Mouse (Mus musculus) forebrain, embryonic 14.5 days (tissue): ENCODE results near the gene Ttc30b. TPM values are rescaled to one million over a fixed set of nuclear protein-coding genes. Genes with fewer than 3 reads are reported as not detected.
"Not testable (repeated sequence)": the region's sequence is repeated elsewhere in the genome, so short reads cannot be mapped to it uniquely, and the experiment has no call there.

ENCODE experiments used
- ATAC-seq: fragments of 200-750 bp; cut with Nextera tagmentation; 2 replicates; pipeline ENCODE4 v1.8.0; 2017; ENCODE audit warnings: mild to moderate bottlenecking, moderate library complexity
- DNase-seq: peaks from one replicate; pipeline ENCODE4 v3.0.0-alpha.2; 2015; ENCODE audit warnings: low spot score
- H3K27ac ChIP-seq: fragments of 300-500 bp; sonication (generic); 2 replicates; pipeline ENCODE4 v1.5.1; 2014; ENCODE audit warnings: low read depth, mild to moderate bottlenecking, control low read depth, low read length, moderate library complexity
- H3K27me3 ChIP-seq: fragments of 300-500 bp; sonication (generic); replicated peaks from 2 replicates; pipeline ENCODE4 v1.6.1; 2014; ENCODE audit warnings: low read length, control low read depth, mixed read lengths; ENCODE audit not compliant: control insufficient read depth, insufficient read depth
- H3K36me3 ChIP-seq: fragments of 300-500 bp; sonication (generic); 2 replicates; pipeline ENCODE4 v1.6.1; 2014; ENCODE audit warnings: low read length, control low read depth; ENCODE audit not compliant: control insufficient read depth, insufficient read depth
- H3K4me1 ChIP-seq: fragments of 300-500 bp; sonication (generic); 2 replicates; pipeline ENCODE4 v1.6.1; 2014; ENCODE audit warnings: antibody characterized with exemption, low read length, control low read depth; ENCODE audit not compliant: control insufficient read depth, insufficient read depth
- H3K4me2 ChIP-seq: fragments of 300-500 bp; sonication (generic); 2 replicates; pipeline ENCODE4 v1.6.1; 2014; ENCODE audit warnings: mild to moderate bottlenecking, control low read depth, low read length
- H3K4me3 ChIP-seq: fragments of 300-500 bp; sonication (generic); 2 replicates; pipeline ENCODE4 v1.5.1; 2014; ENCODE audit warnings: low read depth, low read length, control low read depth
- H3K9ac ChIP-seq: fragments of 300-500 bp; sonication (generic); 2 replicates; pipeline ENCODE4 v1.6.1; 2014; ENCODE audit warnings: mild to moderate bottlenecking, low read length, control low read depth, moderate library complexity
- H3K9me3 ChIP-seq: fragments of 300-500 bp; sonication (generic); replicated peaks from 2 replicates; pipeline ENCODE4 v1.6.1; 2016; ENCODE audit warnings: low read length, control low read depth, mixed read lengths; ENCODE audit not compliant: control insufficient read depth
- WGBS: fragments of 180-500 bp; shearing (Covaris S2); extraction: QIAGEN DNeasy Blood & Tissue Kit; methylation state at CpG from one replicate; pipeline ENCODE4 v1.1.7; 2014; 5-methylcytosine and 5-hydroxymethylcytosine counted together
- polyA plus RNA-seq: library from polyadenylated mRNA; unstranded; fragments of >200 nt; fragmentation: Nextera tagmentation; extraction: Ambion mirVana; gene quantifications from 2 replicates; pipeline ENCODE4 v1.2.1, GENCODE M21; 2014

The Ttc30b gene
- polyA plus RNA-seq, 1 experiment from 2014 or later, result 20.8 TPM

DNA sequence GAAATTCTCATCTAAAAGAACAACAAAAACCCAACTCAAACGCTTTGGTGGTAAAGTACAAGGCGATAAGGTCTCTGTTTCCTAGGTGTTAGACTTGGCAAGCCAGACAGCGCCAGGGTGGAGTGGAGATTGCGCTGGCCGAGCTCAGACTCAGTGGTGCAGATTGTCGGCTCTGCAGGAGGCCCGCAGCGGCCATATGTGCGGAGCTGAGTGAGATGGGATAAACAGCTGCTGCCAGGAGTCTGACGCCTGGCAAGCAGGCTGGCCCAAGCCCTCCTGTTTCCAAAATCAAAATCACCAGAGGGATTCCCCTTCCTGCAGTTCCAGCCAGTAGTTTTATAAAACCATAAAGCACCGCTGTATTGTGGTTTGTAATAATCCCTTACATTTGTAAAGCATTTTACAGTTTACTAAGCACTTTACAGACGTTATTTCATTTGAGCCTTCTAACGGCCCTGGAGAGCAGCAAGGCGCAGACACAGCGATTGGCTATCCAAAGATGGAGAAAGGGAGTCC, 21.5 kb upstream of the Ttc30b start:
- DNase-seq (peak; percentile 82), ATAC-seq (peak; percentile 73)
- H3K4me2 ChIP-seq, result peak overlapping the region; percentile 40
- H3K9ac ChIP-seq, result no peak overlapping the region
- H3K4me1 ChIP-seq, result peaks cover 18% of the 10 kb centered on the region
- H3K4me3 ChIP-seq, result no peak overlapping the region
- H3K27ac ChIP-seq, result peak overlapping the region; percentile 52
- H3K9me3 ChIP-seq, result no peaks in the 10 kb centered on the region
- 7% methylated on average over 15 of the region's 15 CpGs for WGBS
- no peaks in the 10 kb centered on the region for H3K36me3 ChIP-seq
- no peaks in the 10 kb centered on the region for H3K27me3 ChIP-seq

DNA sequence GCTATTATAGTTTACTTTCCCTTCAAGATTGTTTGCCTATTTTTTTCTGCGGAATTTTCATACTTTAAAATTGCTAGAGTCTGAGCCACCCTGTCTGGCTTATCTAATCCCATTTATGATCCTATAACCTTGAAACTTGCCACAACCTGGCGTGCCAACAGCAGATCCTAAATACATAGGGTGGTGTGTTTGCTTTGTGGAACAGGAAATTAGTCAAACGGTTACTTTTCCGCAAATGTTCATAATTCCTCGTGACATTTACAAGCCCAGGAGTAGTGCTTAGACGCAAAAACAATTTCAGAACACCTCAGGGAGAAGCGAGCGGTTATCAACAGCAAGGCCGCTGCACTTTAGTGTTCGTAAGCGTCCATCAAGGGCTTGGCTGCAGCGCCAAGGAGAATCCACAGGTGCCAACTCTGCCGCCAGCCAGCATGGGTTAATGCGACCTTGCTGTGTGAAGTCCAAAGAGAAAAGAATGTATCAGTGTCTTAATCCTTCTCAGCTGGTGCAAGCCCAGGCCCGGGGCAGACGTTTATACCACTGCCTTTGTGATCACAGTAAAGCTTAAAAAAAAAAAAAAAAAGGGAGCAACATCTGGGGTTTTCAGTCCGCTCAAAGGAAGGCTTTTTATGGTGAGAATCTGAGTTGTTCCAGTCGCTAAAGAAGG, 20.9 kb upstream of the Ttc30b start:
- Histone ChIP-seq H3K4me2 (peak overlapping the region; percentile 40), H3K4me1 (peaks cover 18% of the 10 kb centered on the region), H3K9me3 (no peaks in the 10 kb centered on the region), H3K36me3 (no peaks in the 10 kb centered on the region), H3K4me3 (no peak overlapping the region), H3K27me3 (no peaks in the 10 kb centered on the region), H3K27ac (peak overlapping the region; percentile 52), H3K9ac (no peak overlapping the region)
- 22% methylated on average over 18 of the region's 18 CpGs for WGBS
- ATAC-seq (peak; percentile 47), DNase-seq (peak; percentile 51)

DNA sequence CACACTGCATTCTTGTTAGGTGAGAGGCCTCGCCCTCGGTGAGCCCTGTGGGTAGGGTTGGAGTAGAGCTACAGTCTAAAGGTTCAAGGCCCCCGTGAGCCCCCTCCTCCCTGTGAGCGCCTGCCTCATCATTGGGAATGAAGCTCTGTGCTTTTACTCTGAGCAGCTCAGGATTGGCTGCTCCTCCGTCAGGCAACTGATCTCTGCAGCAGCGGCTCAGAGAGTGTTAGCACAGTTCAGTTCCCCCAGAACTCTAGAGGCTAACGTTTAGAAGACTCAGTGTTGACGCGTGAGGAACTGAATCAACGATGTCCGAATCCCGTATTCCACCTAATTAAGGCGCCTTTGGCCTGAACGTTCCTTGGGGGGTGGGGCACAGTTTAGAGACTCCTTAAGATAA, 17.3 kb upstream of the Ttc30b start:
- Histone ChIP-seq H3K4me2 (no peak overlapping the region), H3K4me1 (peaks cover 17% of the 10 kb centered on the region), H3K9me3 (no peaks in the 10 kb centered on the region), H3K9ac (no peak overlapping the region), H3K36me3 (no peaks in the 10 kb centered on the region), H3K4me3 (no peak overlapping the region), H3K27me3 (no peaks in the 10 kb centered on the region), H3K27ac (no peak overlapping the region)
- ATAC-seq (no peak), DNase-seq (no peak)
- WGBS, result 48% methylated on average over 14 of the region's 14 CpGs

DNA sequence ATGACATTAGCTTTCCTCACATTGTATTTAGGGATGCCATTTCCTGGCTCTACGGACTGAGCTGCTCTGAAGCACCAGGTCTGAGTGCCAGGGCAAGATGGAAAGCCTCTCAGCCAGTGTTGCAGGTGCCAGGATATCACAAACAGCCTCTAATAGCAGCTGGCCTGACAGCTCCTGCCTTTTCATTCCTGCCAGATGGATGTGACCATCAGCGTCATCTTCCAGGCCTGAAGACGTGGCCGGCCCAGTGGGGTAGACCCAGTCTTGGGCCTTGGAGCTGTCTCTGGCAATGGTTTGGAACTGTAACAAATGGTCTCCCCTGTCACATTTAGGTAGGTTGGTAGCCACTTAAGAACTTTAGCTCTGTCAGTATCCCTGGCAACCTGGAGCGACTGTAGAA, 14.9 kb upstream of the Ttc30b start:
- no peak overlapping the region for H3K4me2 ChIP-seq
- ATAC-seq (no peak), DNase-seq (no peak)
- no peaks in the 10 kb centered on the region for H3K9me3 ChIP-seq
- H3K4me3 ChIP-seq, result no peak overlapping the region
- H3K4me1 ChIP-seq, result no peaks in the 10 kb centered on the region
- WGBS, result 92% methylated on average over 5 of the region's 5 CpGs
- no peaks in the 10 kb centered on the region for H3K36me3 ChIP-seq
- no peaks in the 10 kb centered on the region for H3K27me3 ChIP-seq
- H3K27ac ChIP-seq, result no peak overlapping the region
- no peak overlapping the region for H3K9ac ChIP-seq

DNA sequence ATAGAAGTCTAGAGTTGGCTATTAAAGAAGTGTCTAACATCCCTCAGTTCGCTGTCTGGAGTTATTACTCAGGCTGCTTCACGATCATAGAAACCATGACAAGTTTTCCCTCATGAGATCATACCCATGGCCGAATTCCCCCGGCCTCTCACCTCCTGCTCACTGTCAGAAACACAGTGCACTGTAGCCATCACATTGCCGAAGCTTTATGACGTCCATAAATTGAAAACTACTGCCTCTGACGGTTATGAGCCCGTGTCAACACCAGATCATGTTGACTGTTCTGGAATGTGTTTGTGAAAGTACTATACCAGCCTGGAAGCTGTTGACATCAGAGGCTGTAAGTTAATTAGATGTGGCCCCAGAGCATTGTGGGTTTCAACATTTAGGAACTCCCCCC, 12.3 kb upstream of the Ttc30b start:
- 87% methylated on average over 8 of the region's 8 CpGs for WGBS
- Histone ChIP-seq H3K36me3 (no peaks in the 10 kb centered on the region), H3K27ac (no peak overlapping the region), H3K4me2 (no peak overlapping the region), H3K9ac (no peak overlapping the region), H3K4me1 (no peaks in the 10 kb centered on the region), H3K4me3 (no peak overlapping the region), H3K27me3 (no peaks in the 10 kb centered on the region), H3K9me3 (no peaks in the 10 kb centered on the region)
- no peak for DNase-seq
- no peak for ATAC-seq

DNA sequence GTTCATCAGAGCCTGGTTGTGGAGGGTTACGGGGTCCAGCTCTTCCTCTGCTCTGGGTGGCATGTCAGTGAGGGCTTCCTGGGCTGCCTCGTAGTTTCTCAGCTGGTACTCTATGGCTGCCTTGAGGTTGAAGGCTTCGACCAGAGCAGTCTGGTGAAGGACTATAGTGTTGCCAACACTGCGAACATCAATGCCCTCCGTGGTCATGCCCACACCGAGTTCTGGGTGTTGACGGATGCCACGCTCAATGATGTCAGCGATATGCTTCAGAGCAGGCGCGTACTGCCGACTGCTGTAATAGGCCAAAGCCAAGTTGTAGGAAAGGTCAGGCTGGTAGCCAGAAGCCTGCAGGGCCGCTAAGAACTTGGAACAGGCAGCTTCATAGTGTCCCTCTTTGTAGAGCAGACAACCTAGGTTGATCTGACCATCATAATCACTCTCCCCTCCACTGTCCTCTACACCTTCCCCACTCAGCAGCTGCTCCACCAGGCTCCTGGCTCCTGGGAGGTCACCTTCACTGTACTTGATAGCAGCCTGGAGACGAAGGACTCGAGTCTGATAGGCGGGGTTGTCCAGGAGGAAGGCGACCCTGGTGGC, 767 bp downstream of the Ttc30b start:
- 0 out of 2 replicates have a peak overlapping the region, but pooled peaks have one; percentile 68 for H3K9ac ChIP-seq
- peak; percentile 69 for ATAC-seq
- H3K4me3 ChIP-seq, result peak overlapping the region; percentile 48
- H3K27me3 ChIP-seq, H3K36me3 ChIP-seq, H3K27ac ChIP-seq, DNase-seq, H3K9me3 ChIP-seq, H3K4me1 ChIP-seq: not testable (repeated sequence)
- peak overlapping the region; percentile 71 for H3K4me2 ChIP-seq
- 67% methylated on average over 13 of the region's 17 CpGs for WGBS

DNA sequence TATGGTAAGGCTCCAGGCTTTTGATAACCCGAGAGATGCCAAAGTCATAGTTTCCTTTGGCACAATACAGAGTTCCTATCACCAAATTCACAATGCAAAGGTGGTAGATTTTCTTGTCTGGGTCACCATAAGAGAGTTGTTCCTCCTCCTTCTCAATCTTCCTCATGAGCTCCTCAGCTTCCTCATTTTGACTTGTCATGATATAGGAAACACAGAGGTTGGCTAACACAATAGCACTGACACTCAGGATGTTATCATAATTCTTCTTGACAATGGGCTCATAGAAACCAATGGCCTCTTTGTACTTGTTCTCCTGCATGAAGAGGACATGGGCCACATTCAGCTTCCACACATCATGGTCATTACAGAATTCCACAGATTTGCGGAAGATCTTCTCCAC, 1.7 kb downstream of the Ttc30b start:
- WGBS, result 88% methylated on average over 2 of the region's 2 CpGs

DNA sequence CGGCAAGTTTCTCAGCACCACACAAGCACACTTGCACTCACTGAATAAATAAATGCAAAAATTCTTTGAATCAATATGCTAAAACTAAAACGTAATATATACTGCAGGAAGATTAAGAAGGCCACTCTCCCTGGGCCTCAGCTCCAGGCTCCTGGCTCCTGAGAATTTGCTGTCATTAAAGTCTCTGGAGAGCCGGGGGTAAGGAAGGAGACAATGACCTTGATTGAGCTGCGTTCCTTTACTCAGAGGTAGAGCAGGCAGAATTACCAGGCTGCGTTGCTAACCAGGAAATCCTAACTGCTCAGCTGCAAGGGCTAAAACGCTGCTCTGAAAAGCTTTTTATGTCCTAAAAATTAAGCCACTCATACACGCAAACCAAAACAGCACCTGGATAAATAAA, 4.8 kb downstream of the Ttc30b start:
- WGBS, result 51% methylated on average over 7 of the region's 7 CpGs
- H3K4me3 ChIP-seq, result no peak overlapping the region
- ATAC-seq (no peak), DNase-seq (no peak)
- H3K9me3 ChIP-seq, result no peaks in the 10 kb centered on the region
- H3K36me3 ChIP-seq, result no peaks in the 10 kb centered on the region; the same call in 1 of the 2 replicates
- no peaks in the 10 kb centered on the region for H3K27me3 ChIP-seq
- H3K4me1 ChIP-seq, result no peaks in the 10 kb centered on the region
- no peak overlapping the region for H3K9ac ChIP-seq
- no peak overlapping the region for H3K4me2 ChIP-seq
- H3K27ac ChIP-seq, result no peak overlapping the region

More for the DNA sequence above, 1.7 kb downstream of the Ttc30b start:
- H3K4me1 ChIP-seq, ATAC-seq, H3K27ac ChIP-seq, H3K9me3 ChIP-seq, H3K36me3 ChIP-seq, H3K4me2 ChIP-seq, H3K9ac ChIP-seq, DNase-seq, H3K4me3 ChIP-seq, H3K27me3 ChIP-seq: not testable (repeated sequence)

DNA sequence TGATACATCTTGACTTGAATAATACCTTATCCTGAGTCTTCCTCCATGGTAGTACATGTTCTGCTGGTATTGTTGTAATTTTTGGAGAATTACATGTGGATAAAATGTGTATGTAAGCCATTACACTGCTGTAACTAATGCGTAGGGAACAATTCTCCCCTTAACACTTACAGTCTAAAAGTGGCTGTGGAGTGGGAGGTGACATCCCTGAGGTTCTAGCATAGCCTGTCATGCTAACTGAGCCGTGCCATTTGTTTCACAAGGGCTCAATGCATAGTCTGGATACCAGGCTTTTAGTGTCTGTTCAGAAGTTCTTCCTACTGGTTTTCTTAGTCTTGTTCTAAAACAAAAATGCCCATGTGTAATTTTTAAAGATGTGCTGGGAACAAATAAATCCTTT, 7.4 kb downstream of the Ttc30b start:
- Histone ChIP-seq H3K9ac (no peak overlapping the region), H3K9me3 (no peaks in the 10 kb centered on the region), H3K27me3 (no peaks in the 10 kb centered on the region), H3K27ac (no peak overlapping the region), H3K4me2 (no peak overlapping the region), H3K36me3 (peaks cover 10% of the 10 kb centered on the region; the same call in 1 of the 2 replicates), H3K4me1 (no peaks in the 10 kb centered on the region), H3K4me3 (no peak overlapping the region)
- ATAC-seq (no peak), DNase-seq (no peak)
- WGBS, result 90% methylated on average over 2 of the region's 2 CpGs
